Mouse (Mus musculus): ENCODE measurements around the gene Dnttip1. TPM values are rescaled to one million over a fixed set of nuclear protein-coding genes. Genes with fewer than 3 reads are reported as not detected.
"Not testable (repeated sequence)": the region's sequence is repeated elsewhere in the genome, so short reads cannot be mapped to it uniquely, and the experiment has no call there.

Gene Dnttip1
- total RNA-seq, 2 experiments from 2014 or later, result 37.0 TPM

DNA sequence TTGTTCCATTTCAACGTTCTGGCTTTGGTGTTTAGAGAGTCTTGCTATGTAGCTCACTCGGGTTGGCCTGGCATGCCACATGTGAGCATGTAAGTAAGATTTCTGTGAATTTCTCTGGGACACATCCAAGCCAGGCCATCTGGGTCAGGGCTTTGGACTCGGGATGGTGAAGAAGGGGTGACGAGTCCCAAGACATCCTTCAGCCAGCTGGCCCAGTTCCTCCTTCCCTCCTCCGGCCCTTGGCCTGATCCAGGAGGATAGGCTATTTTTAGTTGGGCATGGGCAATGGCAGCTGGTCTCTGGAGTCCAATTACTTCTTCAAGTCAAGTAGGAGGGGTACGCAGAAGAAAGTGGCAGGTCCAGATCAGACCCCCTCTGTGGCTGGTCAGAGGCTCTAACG, 33.0 kb downstream of the Dnttip1 start:
- no peak for DNase-seq (ENCODE audit: extremely low spot score in 1 of 2, low spot score in 1 of 2)

DNA sequence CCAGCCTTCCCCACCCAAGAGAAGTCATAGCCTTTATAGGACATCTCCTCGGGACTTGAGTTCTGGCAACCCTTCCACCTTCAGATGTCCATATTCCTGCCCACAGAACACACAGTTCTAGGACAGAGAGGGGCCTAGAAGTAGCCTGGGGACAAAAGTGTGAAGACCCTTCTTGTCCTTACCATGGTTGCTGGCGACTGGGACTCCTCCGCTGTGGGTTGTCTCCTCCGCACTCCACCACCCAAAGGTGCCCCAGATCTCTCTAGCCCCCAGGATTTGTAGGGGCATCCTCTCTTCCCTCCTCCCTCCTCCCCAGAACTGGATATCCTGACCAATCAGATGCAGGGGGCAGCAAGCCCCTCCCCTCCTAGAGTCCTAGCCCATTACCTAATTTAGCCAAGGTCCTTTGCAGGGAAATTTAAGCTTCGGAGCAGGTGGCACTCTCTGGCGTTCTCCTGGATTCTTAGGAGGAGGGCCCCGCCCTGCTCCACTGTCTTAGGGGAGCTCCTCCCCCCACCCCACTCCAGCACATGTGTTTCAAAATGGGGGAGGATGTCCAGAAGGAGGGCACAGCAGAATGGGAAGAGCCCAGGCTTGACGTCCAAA, 33.8 kb downstream of the Dnttip1 start, which contains the start of gene Tnnc2:
Gene Tnnc2 (minus strand): TSS at position 487 of the 606 bp plus-strand sequence.
- DNase-seq (ENCODE audit: extremely low spot score in 1 of 2, low spot score in 1 of 2), result no peak

DNA sequence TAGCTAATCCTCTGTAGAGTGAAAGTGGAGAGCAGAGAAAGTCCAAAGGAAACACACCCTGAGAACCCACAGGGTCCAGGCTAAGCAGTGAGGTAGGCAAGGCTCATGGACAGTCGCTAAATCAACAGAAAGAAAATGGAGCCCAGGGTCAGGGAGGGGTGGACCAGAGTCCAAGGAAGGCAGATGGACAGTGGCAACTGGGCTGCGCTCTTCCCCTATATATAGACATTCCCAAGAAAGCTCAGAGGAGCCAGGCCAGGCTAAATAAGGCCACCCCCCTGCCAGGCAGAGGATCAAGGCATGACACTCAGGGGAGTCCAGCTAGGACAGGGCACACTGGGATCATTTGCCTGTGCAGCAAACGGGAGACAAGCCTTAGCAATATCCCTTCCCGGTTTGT, 36.1 kb downstream of the Dnttip1 start:
- no peak for DNase-seq (ENCODE audit: extremely low spot score in 1 of 2, low spot score in 1 of 2)

DNA sequence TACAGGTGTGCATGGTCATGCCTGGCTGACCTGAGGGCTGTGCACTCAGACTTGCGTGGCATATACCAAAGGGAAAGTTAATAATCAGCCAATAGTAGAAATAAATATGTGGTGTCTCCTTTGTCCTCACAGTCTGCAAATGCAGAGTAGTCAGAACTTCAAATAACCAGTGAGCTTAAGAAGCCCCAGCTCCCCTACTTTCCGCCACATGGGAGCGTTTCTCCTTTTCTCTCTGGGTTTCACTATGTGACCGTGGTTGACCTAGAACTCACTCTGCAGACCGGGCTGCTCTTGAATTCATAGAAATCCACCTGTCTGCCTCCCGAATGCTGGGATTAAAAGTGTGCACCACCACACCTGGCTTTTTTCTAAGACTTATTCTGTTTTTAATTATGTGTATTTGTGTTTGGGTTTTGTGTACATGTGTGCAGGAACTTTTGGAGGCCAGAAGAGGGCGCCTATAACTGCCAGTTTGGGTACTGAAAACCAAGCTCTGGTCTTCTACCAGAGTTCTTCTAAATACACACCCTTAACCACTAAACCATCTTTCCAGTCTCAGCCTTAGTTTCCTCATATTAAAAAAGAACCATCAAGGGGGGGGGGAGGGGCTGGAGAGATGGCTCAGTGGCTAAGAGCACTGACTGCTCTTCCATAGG, 38.3 kb downstream of the Dnttip1 start:
- DNase-seq (ENCODE audit: extremely low spot score in 1 of 2, low spot score in 1 of 2), result no peak

DNA sequence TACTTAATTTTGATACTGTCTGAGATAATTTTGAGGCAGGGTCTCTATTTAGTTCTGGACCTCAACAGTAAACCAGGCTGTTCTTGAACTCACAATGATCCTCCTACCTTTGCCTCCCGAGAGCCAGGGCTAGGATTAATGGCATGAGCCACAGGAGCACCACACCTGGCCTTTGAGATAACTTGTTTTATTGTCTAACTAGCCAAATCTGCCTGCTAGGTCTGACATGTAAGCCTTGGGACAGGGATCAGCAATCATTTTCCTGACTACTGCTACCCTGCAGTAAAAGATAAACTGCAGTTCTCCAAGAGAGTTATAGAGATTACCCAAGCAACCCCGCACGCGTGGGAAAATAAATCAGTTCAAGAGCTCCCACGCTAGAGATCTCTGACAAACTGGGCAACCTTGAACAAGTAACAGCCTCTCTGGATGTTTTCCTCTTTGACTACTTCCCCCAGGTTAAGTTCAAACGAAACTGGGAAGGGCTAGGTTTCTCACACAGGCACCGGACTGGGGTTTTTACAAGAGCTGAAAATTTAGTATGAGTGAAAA, 39.2 kb downstream of the Dnttip1 start:
- no peak for DNase-seq (ENCODE audit: extremely low spot score in 1 of 2, low spot score in 1 of 2)

DNA sequence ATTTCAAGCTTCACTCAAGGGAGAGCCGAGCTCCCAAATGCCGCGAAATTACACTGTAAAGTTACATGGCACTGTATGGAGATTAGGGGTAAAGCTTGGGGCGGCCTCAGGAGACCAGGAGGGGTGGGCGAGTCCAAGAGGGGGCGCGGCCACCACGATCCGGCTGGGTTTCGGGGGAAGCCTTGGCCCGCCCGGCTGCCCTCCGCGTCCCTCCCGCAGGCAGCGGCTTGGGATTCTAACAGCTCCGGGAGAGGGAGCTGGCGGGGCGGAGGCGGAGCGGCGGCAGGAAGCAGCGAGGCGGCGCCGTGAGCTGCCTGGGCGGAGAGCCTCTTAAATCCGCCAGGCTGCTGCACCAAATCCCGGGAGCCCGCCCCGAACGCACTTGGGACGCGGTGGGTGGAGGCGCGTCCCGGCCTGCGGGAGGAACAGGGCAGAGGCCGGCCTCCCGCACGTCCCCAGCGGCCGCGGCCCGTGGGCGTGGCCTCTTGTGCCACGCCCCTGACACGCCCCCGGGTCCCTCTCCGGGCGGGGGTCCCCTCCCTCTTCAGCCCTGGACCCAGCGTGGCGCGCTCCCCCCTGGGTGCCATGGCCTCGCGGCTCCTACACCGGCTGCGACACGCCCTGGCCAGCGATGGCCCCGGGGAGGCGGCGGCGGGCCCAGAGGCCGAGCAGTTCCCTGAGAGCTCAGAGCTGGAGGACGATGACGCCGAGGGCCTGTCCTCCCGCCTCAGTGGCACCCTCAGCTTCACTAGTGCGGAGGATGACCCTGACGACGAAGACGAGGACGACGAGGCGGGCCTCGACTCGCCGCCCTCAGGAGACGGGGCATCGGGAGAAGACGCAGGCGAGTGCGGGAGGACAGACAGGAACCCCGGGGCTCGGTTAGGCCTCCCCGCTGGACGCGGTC, 40.0 kb downstream of the Dnttip1 start, which contains the start of gene Snx21:
Gene Snx21 (plus strand): TSS at position 343 of the 907 bp plus-strand sequence.
- DNase-seq (ENCODE audit: extremely low spot score in 1 of 2, low spot score in 1 of 2), result peak; percentile 64 to 85

DNA sequence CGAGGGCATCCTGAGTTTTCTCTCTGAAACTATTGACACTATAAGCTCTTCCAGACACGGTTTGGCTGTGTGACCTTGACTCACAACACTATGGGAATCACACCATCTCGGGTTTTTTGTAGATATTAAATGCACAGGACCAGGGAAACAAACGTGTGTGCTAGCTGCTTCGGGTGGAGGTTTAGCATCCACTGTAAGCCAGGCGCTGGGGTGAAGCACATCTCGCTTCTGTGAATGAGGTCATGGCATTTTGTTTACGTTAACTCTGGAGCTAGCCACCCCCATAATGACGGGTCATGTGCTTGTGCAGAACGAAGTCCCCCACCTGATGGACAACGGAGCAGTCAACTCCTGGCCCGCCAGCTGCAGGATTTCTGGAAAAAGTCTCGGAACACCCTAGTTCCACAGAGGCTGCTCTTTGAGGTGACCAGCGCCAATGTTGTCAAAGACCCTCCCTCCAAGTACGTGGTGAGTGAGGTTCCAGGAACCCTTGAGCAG, 40.7 kb downstream of the Dnttip1 start:
- no peak for DNase-seq (ENCODE audit: extremely low spot score in 1 of 2, low spot score in 1 of 2)

DNA sequence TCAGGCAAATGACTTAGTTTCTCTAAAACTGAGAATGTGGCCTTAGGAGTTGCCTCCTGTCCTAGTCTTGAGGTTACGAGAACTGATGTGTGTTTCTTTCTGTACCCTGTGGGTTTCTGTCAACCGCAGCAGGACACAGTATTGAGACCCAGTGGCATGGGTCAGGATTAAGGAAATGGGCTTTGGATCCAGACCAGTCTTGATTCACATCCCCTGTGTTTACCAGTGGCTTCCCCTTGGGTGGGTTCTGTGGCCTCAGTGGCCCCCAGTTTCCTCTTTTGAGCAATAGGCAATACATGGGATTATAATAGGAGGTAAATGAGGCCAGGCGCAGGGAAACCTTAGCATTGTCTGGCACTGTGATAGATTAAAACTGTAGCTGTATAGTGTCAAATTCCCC, 41.2 kb downstream of the Dnttip1 start:
- DNase-seq (ENCODE audit: extremely low spot score in 1 of 2, low spot score in 1 of 2), result no peak

DNA sequence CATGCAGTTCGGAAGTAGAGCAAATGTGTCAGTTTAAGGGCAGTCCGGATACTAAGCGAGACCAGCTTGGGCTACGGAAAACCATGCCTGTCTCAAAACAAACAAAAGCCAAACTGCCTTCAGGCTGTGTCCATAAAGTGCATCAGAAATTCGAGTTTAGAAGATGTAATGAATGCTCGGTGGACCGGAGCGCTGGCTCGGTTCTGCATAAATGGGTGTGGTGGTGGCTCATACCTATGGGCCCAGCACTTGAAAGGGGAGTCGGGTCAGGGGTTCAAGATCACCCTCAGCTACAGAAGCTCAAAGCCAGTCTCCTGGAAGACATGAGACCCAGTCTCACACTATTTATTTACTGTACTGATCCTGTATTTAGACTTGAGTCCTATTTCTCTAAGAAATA, 42.0 kb downstream of the Dnttip1 start:
- no peak for DNase-seq (ENCODE audit: extremely low spot score in 1 of 2, low spot score in 1 of 2)

DNA sequence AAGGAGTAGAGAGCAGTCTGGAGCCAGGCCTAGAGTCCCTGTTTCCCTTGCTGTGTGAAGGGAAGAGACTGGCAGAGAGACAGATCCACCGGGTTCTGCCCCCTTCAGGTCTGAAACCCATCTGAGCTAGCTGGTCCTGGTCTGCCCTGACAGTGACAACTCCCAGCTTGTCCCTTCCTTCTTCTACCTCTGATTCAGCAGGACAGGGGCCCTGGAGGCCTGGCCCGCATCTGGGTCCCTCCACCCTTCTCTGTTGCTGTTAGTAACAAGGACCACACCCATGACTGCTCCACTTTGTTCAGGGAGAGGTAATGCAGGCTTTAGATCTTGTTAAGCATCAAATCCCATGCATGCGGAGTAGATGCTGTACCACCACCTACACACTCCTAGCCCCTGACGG, 42.6 kb downstream of the Dnttip1 start:
- DNase-seq (ENCODE audit: extremely low spot score in 1 of 2, low spot score in 1 of 2), result no peak

DNA sequence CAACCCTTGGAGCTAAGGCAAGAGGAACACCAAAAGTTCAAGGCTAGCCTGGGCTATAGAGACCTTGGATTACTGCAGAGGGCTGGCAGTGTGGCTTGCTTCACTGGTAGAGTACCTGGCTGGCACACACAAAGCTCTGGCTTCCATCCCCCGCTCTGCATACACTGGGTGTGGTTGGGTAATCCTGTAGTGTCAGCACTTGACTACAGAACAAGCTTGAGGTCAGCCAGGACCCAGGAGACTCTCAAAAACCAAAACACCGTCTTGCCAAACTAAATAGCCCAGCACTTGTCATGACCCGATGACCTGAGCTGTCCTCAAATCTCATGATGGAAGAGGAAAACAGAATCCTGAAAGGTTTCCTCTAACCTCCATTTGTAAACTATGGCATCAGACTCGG, 44.7 kb downstream of the Dnttip1 start:
- DNase-seq (ENCODE audit: extremely low spot score in 1 of 2, low spot score in 1 of 2), result no peak

DNA sequence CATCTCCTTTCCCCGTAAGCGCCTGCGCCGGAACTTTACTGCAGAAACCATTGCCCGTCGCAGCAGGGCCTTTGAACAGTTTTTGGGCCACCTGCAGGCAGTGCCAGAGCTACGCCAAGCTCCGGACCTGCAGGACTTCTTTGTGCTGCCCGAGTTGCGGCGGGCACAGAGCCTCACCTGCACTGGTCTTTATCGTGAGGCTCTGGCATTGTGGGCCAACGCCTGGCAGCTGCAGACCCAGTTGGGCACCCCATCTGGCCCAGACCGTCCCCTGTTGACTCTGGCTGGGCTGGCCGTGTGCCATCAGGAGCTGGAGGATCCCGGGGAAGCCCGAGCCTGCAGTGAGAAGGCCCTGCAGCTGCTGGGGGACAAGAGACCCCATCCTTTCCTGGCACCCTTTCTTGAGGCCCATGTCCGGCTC, 46.1 kb downstream of the Dnttip1 start:
- DNase-seq (ENCODE audit: extremely low spot score in 1 of 2, low spot score in 1 of 2), result no peak

DNA sequence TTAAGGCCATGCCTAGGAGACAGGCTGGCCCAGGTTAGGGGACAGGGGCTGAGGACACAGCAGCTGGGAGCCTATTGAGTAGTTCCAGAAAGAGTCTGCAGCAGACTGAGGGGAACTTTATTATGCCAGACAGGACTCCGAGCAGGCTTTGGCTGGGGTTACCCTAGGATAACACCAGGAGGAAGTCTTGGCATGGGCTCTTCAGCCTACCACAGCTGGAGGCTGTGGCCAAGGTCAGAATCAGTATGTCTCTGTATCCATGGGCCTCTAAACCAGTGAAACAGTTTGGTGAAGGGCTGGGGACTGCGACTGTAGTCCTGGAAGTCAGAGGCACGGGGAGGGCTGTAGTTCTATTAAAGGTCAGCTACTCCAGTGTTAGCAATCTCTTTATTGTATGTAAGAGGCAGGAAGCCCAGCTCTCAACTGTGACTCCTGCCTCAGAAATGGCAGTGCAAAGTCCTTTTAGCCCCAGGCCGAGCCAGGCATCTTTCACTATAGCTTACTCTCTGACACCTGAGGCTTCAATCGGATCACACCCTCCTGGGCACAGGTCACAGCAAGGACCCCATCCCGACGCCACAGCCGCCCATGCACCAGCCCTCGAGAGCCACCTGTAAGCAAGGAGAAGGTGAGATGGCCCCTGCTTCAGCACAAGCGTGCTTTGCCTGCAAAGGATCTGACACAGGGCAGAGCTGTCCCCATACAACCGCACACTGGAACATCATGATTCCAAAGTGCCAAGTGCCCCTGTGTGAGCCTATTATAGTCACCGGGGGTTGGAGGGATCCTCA, 46.8 kb downstream of the Dnttip1 start:
- DNase-seq (ENCODE audit: extremely low spot score in 1 of 2, low spot score in 1 of 2), result no peak

DNA sequence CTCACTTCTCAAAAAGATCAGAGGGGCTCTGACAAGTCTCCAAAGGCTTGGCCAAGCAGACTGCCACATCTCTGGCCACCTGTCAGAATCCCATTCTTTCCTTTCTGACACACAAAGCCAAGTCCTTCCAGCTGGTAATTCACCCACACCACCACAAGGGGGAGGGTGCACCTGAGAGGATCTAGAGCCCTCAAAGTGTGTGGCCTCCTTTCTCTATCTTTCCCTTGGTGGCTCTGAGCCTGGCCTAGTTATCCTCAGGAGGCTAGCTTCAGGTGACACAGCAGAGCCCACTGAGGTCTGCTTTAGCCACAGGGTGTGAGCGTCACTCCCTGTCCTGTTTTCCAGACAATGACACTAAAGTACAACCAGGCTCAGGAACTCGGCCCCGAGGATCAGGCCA, 47.5 kb downstream of the Dnttip1 start:
- DNase-seq (ENCODE audit: extremely low spot score in 1 of 2, low spot score in 1 of 2), result peak in 1 of 2 experiments; percentile 56

DNA sequence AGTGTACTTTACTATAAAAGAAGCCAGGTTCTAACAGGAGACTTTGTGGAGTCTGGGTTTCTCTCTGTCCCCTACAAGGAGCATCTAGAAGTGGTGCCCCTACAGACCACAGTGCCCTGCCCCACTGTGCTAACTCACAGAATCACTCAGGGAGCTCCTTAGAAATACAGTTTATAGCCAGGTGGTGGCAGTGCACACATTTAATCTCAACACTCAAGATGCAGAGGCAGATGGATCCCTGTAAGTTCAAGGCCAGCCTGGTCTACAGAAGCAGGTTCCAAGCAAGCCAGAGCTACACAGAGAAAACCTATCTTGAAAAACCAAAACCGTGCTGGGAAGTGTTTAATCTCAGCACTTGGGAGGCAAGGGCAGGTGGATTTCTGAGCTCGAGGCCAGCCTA, 48.0 kb downstream of the Dnttip1 start:
- DNase-seq (ENCODE audit: extremely low spot score in 1 of 2, low spot score in 1 of 2), result no peak

DNA sequence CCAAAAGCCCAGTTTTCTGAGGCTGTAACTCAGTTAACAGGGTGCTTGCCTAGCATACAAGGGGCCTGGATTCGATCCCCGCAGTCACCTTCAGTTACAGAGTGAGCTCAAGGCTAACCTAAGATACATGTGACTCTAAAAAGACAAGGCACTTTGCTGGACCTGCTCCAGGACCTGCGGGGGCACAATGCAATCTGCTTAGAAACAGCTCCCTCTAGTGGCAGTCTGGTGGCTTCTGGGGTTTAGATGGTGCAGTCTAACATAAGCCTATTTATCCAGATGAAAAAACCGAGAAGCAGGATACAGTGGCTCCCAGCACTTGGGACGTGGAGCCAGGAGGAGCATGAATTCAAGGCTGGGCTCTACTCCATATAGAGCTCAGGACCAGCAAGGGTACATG, 48.5 kb downstream of the Dnttip1 start:
- DNase-seq (ENCODE audit: extremely low spot score in 1 of 2, low spot score in 1 of 2), result peak; percentile 63 to 84

DNA sequence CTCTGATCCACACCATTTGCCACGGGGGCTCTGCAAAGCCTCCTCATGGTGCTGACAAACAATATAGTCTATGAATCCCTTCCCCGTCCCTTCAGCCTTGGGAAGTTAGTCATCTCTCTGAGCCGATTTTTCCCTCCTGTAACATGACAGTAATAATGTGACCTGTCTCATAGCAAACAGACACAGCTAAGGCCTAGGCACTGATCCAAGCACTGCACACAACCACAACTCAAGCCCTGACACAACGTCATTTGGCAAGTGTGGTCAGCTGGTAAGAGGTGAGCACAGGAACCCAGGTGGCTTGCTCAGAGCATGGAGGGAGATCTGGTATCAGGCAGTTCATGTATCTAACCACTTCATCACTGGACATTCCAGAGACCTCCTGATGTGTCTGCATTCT, 50.1 kb downstream of the Dnttip1 start:
- no peak for DNase-seq (ENCODE audit: extremely low spot score in 1 of 2, low spot score in 1 of 2)

DNA sequence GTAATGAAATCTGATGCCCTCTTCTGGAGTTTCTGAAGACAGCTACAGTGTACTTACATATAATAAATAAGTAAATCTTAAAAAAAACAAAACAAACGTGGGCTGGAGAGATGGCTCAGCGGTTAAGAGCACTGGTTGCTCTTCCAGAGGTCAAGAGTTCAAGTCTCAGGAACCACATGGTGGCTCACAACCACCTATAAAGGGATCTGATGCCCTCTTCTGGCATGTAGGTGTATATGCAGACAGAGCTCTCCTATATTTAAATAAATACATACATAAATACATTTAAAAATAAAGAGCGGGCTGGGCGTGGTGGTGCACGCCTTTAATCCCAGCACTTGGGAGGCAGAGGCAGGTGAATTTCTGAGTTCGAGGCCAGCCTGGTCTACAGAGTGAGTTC, 52.8 kb downstream of the Dnttip1 start:
- DNase-seq (ENCODE audit: extremely low spot score in 1 of 2, low spot score in 1 of 2), result not testable (repeated sequence)

DNA sequence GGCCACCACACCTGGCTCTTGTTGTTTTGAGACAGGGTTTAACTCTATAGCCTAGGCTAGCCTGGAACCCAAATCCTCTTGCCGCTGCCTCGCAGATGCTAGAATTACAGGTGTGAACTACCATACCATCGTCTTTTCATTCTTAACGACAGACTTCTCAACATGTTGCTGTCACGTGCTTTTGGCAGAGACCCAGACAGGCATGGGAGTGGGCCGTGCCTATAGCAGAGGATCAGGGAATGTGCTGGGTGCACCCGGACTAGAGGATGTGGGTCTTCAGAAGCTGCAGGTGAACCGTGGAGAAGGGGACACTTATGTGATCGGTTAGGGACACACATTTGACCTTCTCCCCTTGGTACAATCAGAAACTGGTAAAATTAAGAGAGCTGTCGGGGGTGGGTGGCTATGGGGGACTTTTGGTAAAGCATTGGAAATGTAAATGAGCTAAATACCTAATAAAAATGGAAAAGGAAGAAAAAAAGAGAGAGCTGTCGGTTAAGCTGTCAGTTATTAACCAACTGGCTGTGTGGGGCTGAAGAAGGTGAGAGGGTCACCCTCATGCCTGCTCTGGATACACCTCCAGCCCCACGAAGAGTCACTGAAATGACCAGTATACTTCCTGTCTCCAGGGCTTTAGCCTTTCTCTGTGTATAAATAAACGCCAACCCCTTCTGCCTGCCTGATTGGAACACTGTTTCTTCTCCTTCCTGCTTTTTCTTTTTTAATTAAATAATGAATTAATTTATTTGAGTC, 54.6 kb downstream of the Dnttip1 start:
- DNase-seq (ENCODE audit: extremely low spot score in 1 of 2, low spot score in 1 of 2), result no peak
